Mouse (Mus musculus) intestine, postnatal 0 days (tissue): ENCODE results near the gene Rptor. TPM values are rescaled to one million over a fixed set of nuclear protein-coding genes. Genes with fewer than 3 reads are reported as not detected.
"Not testable (repeated sequence)": the region's sequence is repeated elsewhere in the genome, so short reads cannot be mapped to it uniquely, and the experiment has no call there.

Experiments
- ATAC-seq: fragments of 200-750 bp; cut with Nextera tagmentation; 2 replicates; pipeline ENCODE4 v1.8.0; 2017; ENCODE audit warnings: mild to moderate bottlenecking, moderate TSS enrichment, moderate library complexity
- H3K27ac ChIP-seq: fragments of 300-500 bp; sonication (generic); 2 replicates; pipeline ENCODE4 v1.5.1; 2014; ENCODE audit warnings: mild to moderate bottlenecking, low read depth, low read length, moderate library complexity
- H3K27me3 ChIP-seq: fragments of 300-500 bp; sonication (generic); replicated peaks from 2 replicates; pipeline ENCODE4 v1.6.1; 2014; ENCODE audit warnings: low read length, mixed read lengths; ENCODE audit not compliant: control insufficient read depth, insufficient read depth
- H3K36me3 ChIP-seq: fragments of 300-500 bp; sonication (generic); 2 replicates; pipeline ENCODE4 v1.6.1; 2014; ENCODE audit warnings: mild to moderate bottlenecking, moderate library complexity; ENCODE audit not compliant: control insufficient read depth, insufficient read depth
- H3K4me1 ChIP-seq: fragments of 300-500 bp; sonication (generic); replicated peaks from 2 replicates; pipeline ENCODE4 v1.6.1; 2014; ENCODE audit warnings: antibody characterized with exemption, low read length, mixed read lengths; ENCODE audit not compliant: control insufficient read depth, insufficient read depth
- H3K4me2 ChIP-seq: fragments of 300-500 bp; sonication (generic); replicated peaks from 2 replicates; pipeline ENCODE4 v1.6.1; 2014; ENCODE audit warnings: low read depth, mild to moderate bottlenecking, moderate library complexity
- H3K4me3 ChIP-seq: fragments of 300-500 bp; sonication (generic); 2 replicates; pipeline ENCODE4 v1.5.1; 2014; ENCODE audit warnings: low read depth, low read length
- H3K9ac ChIP-seq: fragments of 300-500 bp; sonication (generic); 2 replicates; pipeline ENCODE4 v1.6.1; 2014; ENCODE audit warnings: mild to moderate bottlenecking, low read depth, low read length
- H3K9me3 ChIP-seq: fragments of 300-500 bp; sonication (generic); 2 replicates; pipeline ENCODE4 v1.6.1; 2016; ENCODE audit warnings: mixed run types; ENCODE audit not compliant: control insufficient read depth
- CTCF ChIP-seq: sonication (generic); IDR thresholded peaks from 2 replicates; pipeline ENCODE4 v1.5.1; 2016; ENCODE audit warnings: low read depth, mild to moderate bottlenecking, control low read depth, antibody characterized with exemption, moderate library complexity
- WGBS: fragments of 180-500 bp; shearing (Covaris S2); extraction: QIAGEN DNeasy Blood & Tissue Kit; methylation state at CpG from one replicate; pipeline ENCODE4 v1.1.7; 2014; 5-methylcytosine and 5-hydroxymethylcytosine counted together
- polyA plus RNA-seq: library from polyadenylated mRNA; unstranded; fragments of >200 nt; fragmentation: Nextera tagmentation; extraction: Ambion mirVana; gene quantifications from 2 replicates; pipeline ENCODE4 v1.2.1, GENCODE M21; 2015

Gene Rptor
- polyA plus RNA-seq, 1 experiment from 2014 or later, result 5.1 TPM

GRCm38 (mm10) chr11:119650456-119650855 is 47.8 kb downstream of the Rptor start:
- no peak for TF ChIP-seq CTCF
- Histone ChIP-seq H3K4me1 (no peaks in the 10 kb centered on the region), H3K36me3 (no peaks in the 10 kb centered on the region), H3K9ac (no peak overlapping the region), H3K4me3 (no peak overlapping the region), H3K27me3 (no peaks in the 10 kb centered on the region), H3K9me3 (no peaks in the 10 kb centered on the region), H3K27ac (no peak overlapping the region), H3K4me2 (no peak overlapping the region)
- ATAC-seq, result no peak

GRCm38 (mm10) chr11:119653336-119653735 is 50.6 kb downstream of the Rptor start:
- H3K27me3 ChIP-seq, result no peaks in the 10 kb centered on the region
- H3K9me3 ChIP-seq, result no peaks in the 10 kb centered on the region
- H3K27ac ChIP-seq, result no peak overlapping the region
- WGBS, result 83% methylated on average over 9 of the region's 9 CpGs
- no peak overlapping the region for H3K4me3 ChIP-seq
- no peak for TF ChIP-seq CTCF
- H3K4me1 ChIP-seq, result no peaks in the 10 kb centered on the region
- no peaks in the 10 kb centered on the region; the same call in 1 of the 2 replicates for H3K36me3 ChIP-seq
- no peak overlapping the region for H3K9ac ChIP-seq
- ATAC-seq, result no peak
- H3K4me2 ChIP-seq, result no peak overlapping the region

DNA sequence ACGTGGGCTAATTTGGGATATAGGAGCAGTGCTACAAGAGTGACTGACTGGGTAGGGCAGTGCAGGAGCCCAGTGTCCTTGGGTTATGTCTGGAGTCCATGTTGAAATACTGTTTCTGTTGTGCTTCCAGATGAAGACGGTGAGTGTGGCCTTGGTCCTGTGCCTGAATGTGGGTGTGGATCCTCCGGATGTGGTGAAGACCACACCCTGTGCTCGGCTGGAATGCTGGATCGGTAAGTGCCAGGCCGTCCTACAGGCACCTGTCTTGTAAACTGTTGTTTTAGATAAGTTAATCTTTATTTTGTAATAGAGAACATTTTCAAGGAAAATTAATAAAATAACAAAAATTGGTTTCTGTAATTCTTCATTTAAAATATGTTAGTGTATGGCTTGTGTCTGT is 54.8 kb downstream of the Rptor start:
- H3K36me3 ChIP-seq, result no peaks in the 10 kb centered on the region; the same call in 1 of the 2 replicates
- H3K4me1 ChIP-seq, result no peaks in the 10 kb centered on the region
- H3K9me3 ChIP-seq, result no peaks in the 10 kb centered on the region
- TF ChIP-seq CTCF, result no peak
- no peaks in the 10 kb centered on the region for H3K27me3 ChIP-seq
- H3K9ac ChIP-seq, result no peak overlapping the region
- ATAC-seq, result no peak
- H3K4me3 ChIP-seq, result no peak overlapping the region
- WGBS, result 40% methylated on average over 6 of the region's 6 CpGs
- no peak overlapping the region for H3K4me2 ChIP-seq
- H3K27ac ChIP-seq, result no peak overlapping the region

GRCm38 (mm10) chr11:119659296-119659695 is 56.6 kb downstream of the Rptor start:
- Histone ChIP-seq H3K27ac (no peak overlapping the region), H3K4me2 (no peak overlapping the region), H3K4me3 (no peak overlapping the region), H3K9me3 (no peaks in the 10 kb centered on the region), H3K4me1 (no peaks in the 10 kb centered on the region), H3K9ac (no peak overlapping the region), H3K27me3 (no peaks in the 10 kb centered on the region), H3K36me3 (no peaks in the 10 kb centered on the region; the same call in 1 of the 2 replicates)
- 89% methylated on average over 3 of the region's 3 CpGs for WGBS
- ATAC-seq, result no peak
- TF ChIP-seq CTCF, result no peak

- not testable (repeated sequence) for ATAC-seq, H3K9me3 ChIP-seq, H3K4me1 ChIP-seq, H3K4me3 ChIP-seq, H3K9ac ChIP-seq, H3K27ac ChIP-seq, H3K4me2 ChIP-seq, H3K36me3 ChIP-seq, H3K27me3 ChIP-seq
- WGBS, result 60% methylated on average over 4 of the region's 4 CpGs
Measured at GRCm38 (mm10) chr11:119661479-119661878, 58.8 kb downstream of the Rptor start.

GRCm38 (mm10) chr11:119663876-119664275 is 61.2 kb downstream of the Rptor start:
- Histone ChIP-seq H3K27me3 (no peaks in the 10 kb centered on the region), H3K4me2 (no peak overlapping the region), H3K27ac (no peak overlapping the region), H3K9me3 (no peaks in the 10 kb centered on the region), H3K4me1 (no peaks in the 10 kb centered on the region), H3K36me3 (no peaks in the 10 kb centered on the region), H3K4me3 (no peak overlapping the region), H3K9ac (no peak overlapping the region)
- WGBS, result 89% methylated on average over 2 of the region's 2 CpGs
- ATAC-seq, result no peak
- no peak for TF ChIP-seq CTCF

- no peaks in the 10 kb centered on the region for H3K9me3 ChIP-seq
- H3K4me2 ChIP-seq, result no peak overlapping the region
- no peaks in the 10 kb centered on the region for H3K27me3 ChIP-seq
- no peak overlapping the region for H3K27ac ChIP-seq
- no peak overlapping the region for H3K4me3 ChIP-seq
- no peak overlapping the region for H3K9ac ChIP-seq
- no peaks in the 10 kb centered on the region for H3K36me3 ChIP-seq
- no peak for TF ChIP-seq CTCF
- no peaks in the 10 kb centered on the region for H3K4me1 ChIP-seq
- 74% methylated on average over 10 of the region's 10 CpGs for WGBS
- no peak for ATAC-seq
Measured at GRCm38 (mm10) chr11:119664678-119665307, 62.1 kb downstream of the Rptor start.
